Mouse (Mus musculus) heart, postnatal 10 days (tissue): ENCODE measurements around the gene Rab3d. TPM values are rescaled to one million over a fixed set of nuclear protein-coding genes. Genes with fewer than 3 reads are reported as not detected.

Experiments used
- total RNA-seq, 2 experiments: library from RNA; stranded (reverse); gene quantifications; 2 replicates each; pipeline ENCODE4 v1.2.3; 2021

Gene Rab3d
- total RNA-seq, 2 experiments from 2014 or later, result 10.3 to 12.6 TPM

Other genes with a start within 250 kb of the Rab3d start
- gene Ldlr, start 194.7 kb downstream of the Rab3d start, total RNA-seq, result 10 to 100 TPM in 1 of 2 experiments, 1 to 10 TPM in 1; 8.5 to 10.7 TPM
- 10 to 100 TPM; 11.9 to 14.5 TPM for gene Spc24, start 157.9 kb downstream of the Rab3d start, total RNA-seq
- gene Kank2, start 119.4 kb downstream of the Rab3d start, total RNA-seq, result 10 to 100 TPM; 49.5 to 51.9 TPM
- under 1 TPM in 1 of 2 experiments, not detected in 1; 0.31 TPM for gene Angptl8, start 82.7 kb downstream of the Rab3d start, total RNA-seq
- gene Dock6, start 65.6 kb downstream of the Rab3d start, total RNA-seq, result 10 to 100 TPM; 63.0 to 66.5 TPM
- gene Ccdc159, start 9.3 kb upstream of the Rab3d start, total RNA-seq, result 1 to 10 TPM in 1 of 2 experiments, under 1 TPM in 1; 0.74 to 1.0 TPM
- 10 to 100 TPM; 24.3 to 28.6 TPM for gene Tmem205, start 9.4 kb upstream of the Rab3d start, total RNA-seq
- 1 to 10 TPM; 2.2 to 2.4 TPM for gene Plppr2, start 18.8 kb upstream of the Rab3d start, total RNA-seq
- 1 to 10 TPM; 8.7 TPM for gene Swsap1, start 37.6 kb upstream of the Rab3d start, total RNA-seq
- gene Epor, start 45.3 kb upstream of the Rab3d start, total RNA-seq, result 1 to 10 TPM; 3.1 to 4.0 TPM
- gene Rgl3, start 71.3 kb upstream of the Rab3d start, total RNA-seq, result 1 to 10 TPM; 1.3 to 1.4 TPM
- gene Ccdc151, start 84.4 kb upstream of the Rab3d start, total RNA-seq, result not detected
- gene Prkcsh, start 84.6 kb upstream of the Rab3d start, total RNA-seq, result 10 to 100 TPM; 67.7 to 73.7 TPM
- gene Elavl3, start 133.8 kb upstream of the Rab3d start, total RNA-seq, result under 1 TPM; 0.26 to 0.47 TPM
- under 1 TPM in 1 of 2 experiments, not detected in 1; 0.64 TPM for gene Gm49318, start 153.1 kb upstream of the Rab3d start, total RNA-seq
- gene Zfp653, start 153.2 kb upstream of the Rab3d start, total RNA-seq, result 1 to 10 TPM; 5.9 to 7.3 TPM
- 10 to 100 TPM; 79.0 to 82.6 TPM for gene Ecsit, start 167.2 kb upstream of the Rab3d start, total RNA-seq
- 1 to 10 TPM; 8.2 to 9.7 TPM for gene Cnn1, start 181.0 kb upstream of the Rab3d start, total RNA-seq
- 10 to 100 TPM; 43.5 to 44.0 TPM for gene Elof1, start 199.0 kb upstream of the Rab3d start, total RNA-seq
- gene Acp5, start 217.5 kb upstream of the Rab3d start, total RNA-seq, result 1 to 10 TPM; 1.8 to 2.8 TPM
- 10 to 100 TPM; 35.3 to 35.6 TPM for gene Pigyl, start 238.7 kb upstream of the Rab3d start, total RNA-seq